Mouse (Mus musculus) forebrain, embryonic 13.5 days (tissue): Measurements from ENCODE around the gene 2010315B03Rik. TPM values are rescaled to one million over a fixed set of nuclear protein-coding genes. Genes with fewer than 3 reads are reported as not detected.

Source experiments
- ATAC-seq: fragments of 200-750 bp; cut with Nextera tagmentation; 2 replicates; pipeline ENCODE4 v1.8.0; 2017
- H3K27ac ChIP-seq: fragments of 300-500 bp; sonication (generic); 2 replicates; pipeline ENCODE4 v1.5.1; 2015; ENCODE audit warnings: inconsistent platforms, mild to moderate bottlenecking, moderate library complexity
- H3K27me3 ChIP-seq: fragments of 300-500 bp; sonication (generic); 2 replicates; pipeline ENCODE4 v1.6.1; 2015; ENCODE audit warnings: mild to moderate bottlenecking, inconsistent platforms
- H3K36me3 ChIP-seq: fragments of 300-500 bp; sonication (generic); 2 replicates; pipeline ENCODE4 v1.6.1; 2015; ENCODE audit warnings: mild to moderate bottlenecking, inconsistent platforms; ENCODE audit not compliant: poor library complexity, severe bottlenecking
- H3K4me1 ChIP-seq: fragments of 300-500 bp; sonication (generic); 2 replicates; pipeline ENCODE4 v1.6.1; 2015; ENCODE audit warnings: inconsistent platforms
- H3K4me2 ChIP-seq: fragments of 300-500 bp; sonication (generic); 2 replicates; pipeline ENCODE4 v1.6.1; 2015; ENCODE audit warnings: inconsistent platforms, mild to moderate bottlenecking, moderate library complexity
- H3K4me3 ChIP-seq: fragments of 300-500 bp; sonication (generic); 2 replicates; pipeline ENCODE4 v1.5.1; 2015; ENCODE audit warnings: mild to moderate bottlenecking, inconsistent platforms
- H3K9ac ChIP-seq: fragments of 300-500 bp; sonication (generic); 2 replicates; pipeline ENCODE4 v1.6.1; 2015; ENCODE audit warnings: mild to moderate bottlenecking, inconsistent platforms
- H3K9me3 ChIP-seq: fragments of 300-500 bp; sonication (generic); replicated peaks from 2 replicates; pipeline ENCODE4 v1.6.1; 2016; ENCODE audit warnings: inconsistent platforms
- whole genome bisulfite sequencing: fragments of 180-500 bp; shearing (Covaris S2); methylation state at CpG from one replicate; pipeline ENCODE4 v1.1.7; 2015; 5-methylcytosine and 5-hydroxymethylcytosine counted together
- polyA plus RNA-seq: library from polyadenylated mRNA; unstranded; fragments of >200 nt; fragmentation: Nextera tagmentation; extraction: Ambion mirVana; gene quantifications from 2 replicates; pipeline ENCODE4 v1.2.1, GENCODE M21; 2015

The 2010315B03Rik gene
- polyA plus RNA-seq: 8.6 and 9.2 TPM in 2 replicates

- ATAC-seq: peak; percentile 99
- H3K9ac ChIP-seq: peak within 1 kb of the TSS; percentile 74
- H3K9me3 ChIP-seq: no peaks in the 10 kb centered on the region
- peaks cover 10% of the 10 kb centered on the region for H3K4me1 ChIP-seq
- 2% methylated on average over 21 of the region's 22 CpGs for WGBS
- H3K4me3 ChIP-seq: peak within 1 kb of the TSS; percentile 71
- peak within 1 kb of the TSS; percentile 87 for H3K27ac ChIP-seq
- H3K36me3 ChIP-seq: no peaks in the 10 kb centered on the region
- peak within 1 kb of the TSS; percentile 68 for H3K4me2 ChIP-seq
- H3K27me3 ChIP-seq: no peaks in the 10 kb centered on the region
These were observed at the start of gene 2010315B03Rik for GRCm38 (mm10) chr9:124312171-124313142. TSS of gene 2010315B03Rik (minus strand) at chr9:124312696.

- Histone ChIP-seq H3K4me3 (peak overlapping the region; percentile 71), H3K4me1 (peaks cover 10% of the 10 kb centered on the region), H3K36me3 (no peaks in the 10 kb centered on the region), H3K9me3 (no peaks in the 10 kb centered on the region), H3K9ac (peak overlapping the region; percentile 74; the same call in 1 of the 2 replicates), H3K4me2 (peak overlapping the region; percentile 68), H3K27me3 (no peaks in the 10 kb centered on the region), H3K27ac (no peak overlapping the region)
- ATAC-seq: no peak
These were observed 994 bp downstream of the 2010315B03Rik start for GRCm38 (mm10) chr9:124311502-124311901.

- H3K36me3 ChIP-seq: peaks cover 15% of the 10 kb centered on the region
- no peak overlapping the region for H3K4me2 ChIP-seq
- H3K9ac ChIP-seq: no peak overlapping the region
- H3K4me3 ChIP-seq: no peak overlapping the region
- no peaks in the 10 kb centered on the region for H3K4me1 ChIP-seq
- no peak for ATAC-seq
- H3K27ac ChIP-seq: no peak overlapping the region
- H3K27me3 ChIP-seq: no peaks in the 10 kb centered on the region
- H3K9me3 ChIP-seq: peaks cover 4% of the 10 kb centered on the region; the same call in 1 of the 2 replicates
These were observed 24.2 kb downstream of the 2010315B03Rik start for GRCm38 (mm10) chr9:124288329-124288728.

- peak overlapping the region; percentile 78 for H3K4me3 ChIP-seq
- H3K4me1 ChIP-seq: peaks cover 23% of the 10 kb centered on the region
- peaks cover 8% of the 10 kb centered on the region for H3K9me3 ChIP-seq
- ATAC-seq: peak; percentile 99
- H3K4me2 ChIP-seq: peak overlapping the region; percentile 64
- H3K27me3 ChIP-seq: no peaks in the 10 kb centered on the region
- 1% methylated on average over 22 of the region's 22 CpGs for WGBS
- peaks cover 14% of the 10 kb centered on the region for H3K36me3 ChIP-seq
- peak overlapping the region; percentile 81 for H3K9ac ChIP-seq
- peak overlapping the region; percentile 66 for H3K27ac ChIP-seq
These were observed 30.4 kb downstream of the 2010315B03Rik start for GRCm38 (mm10) chr9:124281912-124282686.

GRCm38 (mm10) chr9:124281448-124281791, 31.1 kb downstream of the 2010315B03Rik start:
- Histone ChIP-seq H3K4me3 (peak overlapping the region; percentile 78), H3K27ac (no peak overlapping the region), H3K9ac (peak overlapping the region; percentile 81), H3K27me3 (no peaks in the 10 kb centered on the region), H3K9me3 (peaks cover 8% of the 10 kb centered on the region), H3K4me2 (peak overlapping the region; percentile 64), H3K4me1 (peaks cover 23% of the 10 kb centered on the region), H3K36me3 (peaks cover 18% of the 10 kb centered on the region)
- ATAC-seq: 0 out of 2 replicates have a peak, but pooled peaks have one; percentile 4
- WGBS: 19% methylated on average over 1 of the region's 1 CpGs

- peaks cover 8% of the 10 kb centered on the region for H3K9me3 ChIP-seq
- 86% methylated on average over 2 of the region's 2 CpGs for WGBS
- peak overlapping the region; percentile 81; the same call in 1 of the 2 replicates for H3K9ac ChIP-seq
- H3K4me1 ChIP-seq: peaks cover 23% of the 10 kb centered on the region
- H3K27me3 ChIP-seq: no peaks in the 10 kb centered on the region
- peak overlapping the region; percentile 78 for H3K4me3 ChIP-seq
- H3K4me2 ChIP-seq: peak overlapping the region; percentile 64
- ATAC-seq: no peak
- peaks cover 19% of the 10 kb centered on the region for H3K36me3 ChIP-seq
- H3K27ac ChIP-seq: no peak overlapping the region
These were observed 31.7 kb downstream of the 2010315B03Rik start for GRCm38 (mm10) chr9:124280576-124281447.

- ATAC-seq: no peak
- H3K27me3 ChIP-seq: no peaks in the 10 kb centered on the region
- H3K27ac ChIP-seq: no peak overlapping the region
- H3K4me1 ChIP-seq: peaks cover 23% of the 10 kb centered on the region
- peaks cover 22% of the 10 kb centered on the region for H3K9me3 ChIP-seq
- peaks cover 30% of the 10 kb centered on the region for H3K36me3 ChIP-seq
- no peak overlapping the region for H3K9ac ChIP-seq
- H3K4me3 ChIP-seq: no peak overlapping the region
- WGBS: 53% methylated on average over 2 of the region's 2 CpGs
- no peak overlapping the region for H3K4me2 ChIP-seq
These were observed 33.2 kb downstream of the 2010315B03Rik start for GRCm38 (mm10) chr9:124279300-124279699.

GRCm38 (mm10) chr9:124275064-124275463, 37.4 kb downstream of the 2010315B03Rik start:
- H3K27ac ChIP-seq: no peak overlapping the region
- 0 out of 2 replicates have a peak, but pooled peaks cover 3% of the 10 kb centered on the region for H3K4me1 ChIP-seq
- no peak for ATAC-seq
- peaks cover 48% of the 10 kb centered on the region for H3K9me3 ChIP-seq
- no peaks in the 10 kb centered on the region for H3K27me3 ChIP-seq
- 95% methylated on average over 2 of the region's 2 CpGs for WGBS
- H3K36me3 ChIP-seq: peaks cover 68% of the 10 kb centered on the region
- no peak overlapping the region for H3K4me2 ChIP-seq
- H3K4me3 ChIP-seq: no peak overlapping the region
- no peak overlapping the region for H3K9ac ChIP-seq

GRCm38 (mm10) chr9:124273172-124273571, 39.3 kb downstream of the 2010315B03Rik start:
- Histone ChIP-seq H3K27me3 (no peaks in the 10 kb centered on the region), H3K4me3 (no peak overlapping the region), H3K9ac (no peak overlapping the region), H3K9me3 (peaks cover 58% of the 10 kb centered on the region), H3K4me2 (no peak overlapping the region), H3K36me3 (peaks cover 79% of the 10 kb centered on the region), H3K27ac (no peak overlapping the region), H3K4me1 (no peaks in the 10 kb centered on the region)
- ATAC-seq: peak; percentile 50; the same call in 1 of the 2 replicates

GRCm38 (mm10) chr9:124267929-124268328, 44.6 kb downstream of the 2010315B03Rik start:
- no peaks in the 10 kb centered on the region for H3K27me3 ChIP-seq
- peaks cover 6% of the 10 kb centered on the region; the same call in 1 of the 2 replicates for H3K4me1 ChIP-seq
- peaks cover 26% of the 10 kb centered on the region for H3K9me3 ChIP-seq
- WGBS: 8% methylated on average over 2 of the region's 2 CpGs
- H3K4me2 ChIP-seq: no peak overlapping the region
- H3K36me3 ChIP-seq: peaks cover 41% of the 10 kb centered on the region
- H3K4me3 ChIP-seq: no peak overlapping the region
- H3K27ac ChIP-seq: no peak overlapping the region
- H3K9ac ChIP-seq: no peak overlapping the region
- peak; percentile 95 for ATAC-seq

GRCm38 (mm10) chr9:124267493-124267892, 45.0 kb downstream of the 2010315B03Rik start:
- peaks cover 38% of the 10 kb centered on the region for H3K36me3 ChIP-seq
- no peak overlapping the region for H3K9ac ChIP-seq
- peaks cover 6% of the 10 kb centered on the region; the same call in 1 of the 2 replicates for H3K4me1 ChIP-seq
- H3K4me2 ChIP-seq: no peak overlapping the region
- no peak overlapping the region; the same call in 1 of the 2 replicates for H3K27ac ChIP-seq
- peaks cover 24% of the 10 kb centered on the region for H3K9me3 ChIP-seq
- no peaks in the 10 kb centered on the region for H3K27me3 ChIP-seq
- ATAC-seq: peak; percentile 24; the same call in 1 of the 2 replicates
- no peak overlapping the region for H3K4me3 ChIP-seq
